Mouse (Mus musculus) heart, adult 2 months (tissue): ENCODE data around the gene 1500011B03Rik.

Experiments
- CTCF ChIP-seq: fragments of 200-600 bp; IDR thresholded peaks from 2 replicates; pipeline ENCODE4 v1.8.1; 2022; ENCODE audit warnings: antibody characterized with exemption, mild to moderate bottlenecking, moderate library complexity
- EP300 ChIP-seq: fragments of 200-500 bp; IDR thresholded peaks from 2 replicates; pipeline ENCODE4 v1.6.1; 2011; ENCODE audit warnings: low read depth, low read length, control low read depth; ENCODE audit not compliant: insufficient read depth
- POLR2A ChIP-seq: fragments of 200-500 bp; IDR thresholded peaks from 2 replicates; pipeline ENCODE4 v1.6.1; 2011; ENCODE audit warnings: mild to moderate bottlenecking, low read depth, low read length, control low read depth; ENCODE audit not compliant: insufficient read depth

DNA sequence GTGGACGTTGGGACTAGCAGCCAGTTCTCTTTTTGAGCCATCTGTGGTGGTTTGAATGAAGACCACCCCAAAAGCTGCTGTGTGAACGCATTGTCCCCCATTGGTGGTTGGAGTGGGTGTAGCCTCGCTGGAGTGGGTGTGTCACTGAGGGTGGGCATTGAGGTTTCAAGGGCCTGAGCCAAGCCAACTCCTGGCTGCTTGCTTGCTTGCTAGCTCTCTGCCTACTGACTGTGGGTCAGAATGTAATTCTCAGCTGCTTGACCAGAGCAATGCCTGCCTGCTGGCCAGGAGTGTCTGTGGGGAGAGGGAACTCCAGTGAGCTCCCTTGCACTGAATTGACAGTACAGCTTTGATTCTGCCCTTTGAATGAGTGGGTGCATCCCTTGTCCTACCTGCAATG, 6.5 kb upstream of the 1500011B03Rik start:
- TF ChIP-seq EP300, result no peak
- TF ChIP-seq CTCF, result no peak
- no peak for TF ChIP-seq POLR2A
